Mouse (Mus musculus) neural tube, embryonic 15.5 days (tissue): ENCODE data around the gene Aspscr1. TPM values are rescaled to one million over a fixed set of nuclear protein-coding genes. Genes with fewer than 3 reads are reported as not detected.

ENCODE experiments used
- microRNA-seq: library from miRNA; unstranded; fragments of <30 nt; microRNA quantifications from one replicate; pipeline ENCODE4, GENCODE M21; 2017
- polyA plus RNA-seq: library from polyadenylated mRNA; unstranded; fragments of >200 nt; fragmentation: Nextera tagmentation; extraction: Ambion mirVana; gene quantifications from 2 replicates; pipeline ENCODE4 v1.2.1, GENCODE M21; 2015

Gene Aspscr1
- polyA plus RNA-seq, 1 experiment from 2014 or later: 148 TPM

Small RNA genes lying within 50 kb of the gene (microRNA-seq; reads per million reads assigned to microRNA genes)
- gene Mir6936: not detected

Other genes starting within 250 kb of the Aspscr1 start
- gene Nploc4, start 235.3 kb upstream of the Aspscr1 start, polyA plus RNA-seq: 30.2 and 32.6 TPM in 2 replicates
- not detected in 2 replicates for gene Tspan10, start 230.3 kb upstream of the Aspscr1 start, polyA plus RNA-seq
- 0.09 and 0.28 TPM in 2 replicates for gene Pde6g, start 219.5 kb upstream of the Aspscr1 start, polyA plus RNA-seq
- 12.1 and 12.8 TPM in 2 replicates for gene Oxld1, start 214.9 kb upstream of the Aspscr1 start, polyA plus RNA-seq
- 24.5 and 26.6 TPM in 2 replicates for gene Ccdc137, start 214.9 kb upstream of the Aspscr1 start, polyA plus RNA-seq
- 68.1 and 76.7 TPM in 2 replicates for gene Arl16, start 205.4 kb upstream of the Aspscr1 start, polyA plus RNA-seq
- gene Mrpl12, start 188.4 kb upstream of the Aspscr1 start, polyA plus RNA-seq: 142 and 144 TPM in 2 replicates
- gene Slc25a10, start 181.1 kb upstream of the Aspscr1 start, polyA plus RNA-seq: 27.6 and 33.6 TPM in 2 replicates
- gene Gcgr, start 142.3 kb upstream of the Aspscr1 start, polyA plus RNA-seq: 0.26 and 0.41 TPM in 2 replicates
- 229 and 235 TPM in 2 replicates for gene Mcrip1, start 123.2 kb upstream of the Aspscr1 start, polyA plus RNA-seq
- gene Ppp1r27, start 121.8 kb upstream of the Aspscr1 start, polyA plus RNA-seq: 0.69 and 14.1 TPM in 2 replicates
- 282 and 351 TPM in 2 replicates for gene P4hb, start 99.7 kb upstream of the Aspscr1 start, polyA plus RNA-seq
- 488 and 542 TPM in 2 replicates for gene Arhgdia, start 91.3 kb upstream of the Aspscr1 start, polyA plus RNA-seq
- gene Alyref, start 74.6 kb upstream of the Aspscr1 start, polyA plus RNA-seq: 219 and 265 TPM in 2 replicates
- 206 and 208 TPM in 2 replicates for gene Anapc11, start 74.6 kb upstream of the Aspscr1 start, polyA plus RNA-seq
- 0.86 and 3.2 TPM in 2 replicates for gene Npb, start 64.5 kb upstream of the Aspscr1 start, polyA plus RNA-seq
- 224 and 248 TPM in 2 replicates for gene Pcyt2, start 55.0 kb upstream of the Aspscr1 start, polyA plus RNA-seq
- 43.2 and 45.1 TPM in 2 replicates for gene Sirt7, start 47.7 kb upstream of the Aspscr1 start, polyA plus RNA-seq
- gene Mafg, start 39.4 kb upstream of the Aspscr1 start, polyA plus RNA-seq: 40.1 and 41.0 TPM in 2 replicates
- 19.1 and 20.8 TPM in 2 replicates for gene Pycr1, start 29.2 kb upstream of the Aspscr1 start, polyA plus RNA-seq
- 2.5 and 2.6 TPM in 2 replicates for gene Myadml2, start 24.8 kb upstream of the Aspscr1 start, polyA plus RNA-seq
- gene Notum, start 11.8 kb upstream of the Aspscr1 start, polyA plus RNA-seq: 6.1 and 7.1 TPM in 2 replicates
- 108 and 115 TPM in 2 replicates for gene Cenpx, start 40.8 kb downstream of the Aspscr1 start, polyA plus RNA-seq
- 76.8 and 81.3 TPM in 2 replicates for gene Lrrc45, start 41.0 kb downstream of the Aspscr1 start, polyA plus RNA-seq
- 459 and 611 TPM in 2 replicates for gene Rac3, start 48.5 kb downstream of the Aspscr1 start, polyA plus RNA-seq
- gene Dcxr, start 54.3 kb downstream of the Aspscr1 start, polyA plus RNA-seq: 9.4 and 18.9 TPM in 2 replicates
- 0.87 and 10.7 TPM in 2 replicates for gene Cbr2, start 59.1 kb downstream of the Aspscr1 start, polyA plus RNA-seq
- 2.2 and 3.1 TPM in 2 replicates for gene Hmga1b, start 89.8 kb downstream of the Aspscr1 start, polyA plus RNA-seq
- gene Rfng, start 111.2 kb downstream of the Aspscr1 start, polyA plus RNA-seq: 123 and 136 TPM in 2 replicates
- 266 and 277 TPM in 2 replicates for gene Gps1, start 111.3 kb downstream of the Aspscr1 start, polyA plus RNA-seq
- 45.4 and 52.4 TPM in 2 replicates for gene Dus1l, start 123.4 kb downstream of the Aspscr1 start, polyA plus RNA-seq
- 67.9 and 71.0 TPM in 2 replicates for gene Fasn, start 151.6 kb downstream of the Aspscr1 start, polyA plus RNA-seq